ENCODE assay signal across 8 mouse cellular contexts in genomic region chr13:114388211-114388965, GRCm38 (mm10). TPM values are rescaled to one million over a fixed set of nuclear protein-coding genes. Genes with fewer than 3 reads are reported as not detected.
A peak's percentile ranks its signal among the peaks of the same experiment; 100 is the strongest.
DNase-seq lines count a peak whose midpoint lies in the region; ATAC-seq lines count a peak whose summit lies in the region.

Gene Ndufs4 (minus strand): TSS chr13:114388258.

- H3K36me3 ChIP-seq in embryonic facial prominence, embryonic 11.5 days (replicated peaks; ENCODE audit: control insufficient read depth, insufficient read depth, low read depth, low read length), result no peaks in the 10 kb centered on the region
- peaks cover 9% of the 10 kb centered on the region for H3K36me3 ChIP-seq in heart, embryonic 13.5 days

- no peaks in the 10 kb centered on the region for H3K4me1 ChIP-seq in embryonic facial prominence, embryonic 11.5 days (ENCODE audit: control insufficient read depth, insufficient read depth, low read length)
- peaks cover 14% of the 10 kb centered on the region for H3K4me1 ChIP-seq in heart, embryonic 13.5 days

- peak within 1 kb of the TSS; percentile 86 for H3K9ac ChIP-seq in embryonic facial prominence, embryonic 11.5 days (replicated peaks; ENCODE audit: low read length)
- H3K9ac ChIP-seq in heart, embryonic 13.5 days, result peak within 1 kb of the TSS; percentile 93

- H3K27ac ChIP-seq in embryonic facial prominence, embryonic 11.5 days (replicated peaks; ENCODE audit: low read depth, low read length), result peak within 1 kb of the TSS; percentile 65; the same call in 1 of the 2 replicates
- peak within 1 kb of the TSS; percentile 75 for H3K27ac ChIP-seq in heart, embryonic 13.5 days (replicated peaks)

- H3K27me3 ChIP-seq in embryonic facial prominence, embryonic 11.5 days (ENCODE audit: control insufficient read depth, insufficient read depth, low read length), result no peaks in the 10 kb centered on the region
- no peaks in the 10 kb centered on the region for H3K27me3 ChIP-seq in heart, embryonic 13.5 days (replicated peaks)

- intact Hi-C loops in left cerebral cortex, postnatal 10 days (cut with DNase I), result no loop called here

- peak within 1 kb of the TSS; percentile 83 for H3K4me3 ChIP-seq in embryonic facial prominence, embryonic 11.5 days (ENCODE audit: low read depth, low read length)
- peak within 1 kb of the TSS; percentile 92 for H3K4me3 ChIP-seq in heart, embryonic 13.5 days

- no peak for DNase-seq in adrenal gland, adult 18-20 months (ENCODE audit: low spot score in 2 of 2)
- no peak for DNase-seq in adrenal gland, adult (ENCODE audit: inconsistent age in 2 of 2, low spot score in 1 of 2)
- DNase-seq in 3134 (ENCODE audit: extremely low read depth, insufficient read length, low spot score), result peak; percentile 56
- peak; percentile 45 for DNase-seq in embryonic facial prominence, embryonic 11.5 days (ENCODE audit: low spot score)
- no peak for DNase-seq in left cerebral cortex, postnatal 10 days (ENCODE audit: extremely low spot score in 1 of 2, low spot score in 2 of 2)
- no peak for DNase-seq in ovary, postnatal 36 days (ENCODE audit: low spot score)

- ATAC-seq in embryonic facial prominence, embryonic 11.5 days (replicated peaks; ENCODE audit: insufficient number of reproducible peaks, low FRiP score, low TSS enrichment, low read depth), result 0 out of 2 replicates have a peak, but pooled peaks have one; percentile 4
- ATAC-seq in heart, embryonic 13.5 days (ENCODE audit: extremely low read depth, insufficient number of reproducible peaks, low FRiP score, low TSS enrichment), result no peak
- ATAC-seq in monocyte, adult 5-6 weeks (replicated peaks; ENCODE audit: insufficient number of reproducible peaks, low FRiP score, low TSS enrichment, poor library complexity, severe bottlenecking), result no peak

- no peaks in the 10 kb centered on the region for H3K9me3 ChIP-seq in embryonic facial prominence, embryonic 11.5 days (replicated peaks; ENCODE audit: control insufficient read depth, low read length)
- no peaks in the 10 kb centered on the region for H3K9me3 ChIP-seq in heart, embryonic 13.5 days

- peak within 1 kb of the TSS; percentile 49 for H3K4me2 ChIP-seq in embryonic facial prominence, embryonic 11.5 days (ENCODE audit: low read depth, low read length)
- peak within 1 kb of the TSS; percentile 90 for H3K4me2 ChIP-seq in heart, embryonic 13.5 days

- WGBS in embryonic facial prominence, embryonic 11.5 days, result 38% methylated on average over 13 of the region's 13 CpGs
- 38% methylated on average over 13 of the region's 13 CpGs for WGBS in heart, embryonic 13.5 days

RNA-seq across cellular contexts. Expression of gene Ndufs4, which starts in this region (rescaled TPM):
- 100 to 1,000 TPM; 196 to 302 TPM for total RNA-seq in adrenal gland, adult 18-20 months (2021)
- polyA plus RNA-seq in embryonic facial prominence, embryonic 11.5 days (2014; fragmentation: Nextera tagmentation; extraction: Ambion mirVana), result 329 and 330 TPM in 2 replicates
- polyA plus RNA-seq in heart, embryonic 13.5 days (2015; fragmentation: Nextera tagmentation; extraction: Ambion mirVana), result 388 and 419 TPM in 2 replicates
- total RNA-seq in left cerebral cortex, postnatal 10 days (2021), result 100 to 1,000 TPM; 191 to 195 TPM
- 131 to 195 TPM (median 148 TPM) in 3 replicates for total RNA-seq in monocyte, adult 5-6 weeks (2017)

Comparison
In these comparisons a context has a peak if more than half of its experiments do, and no peak if none do; other contexts are left out.
1. DNase-seq: peak in 3134 (single experiment) and embryonic facial prominence, embryonic 11.5 days (single experiment); none in adrenal gland, adult 18-20 months (0 of 2), adrenal gland, adult (0 of 2), left cerebral cortex, postnatal 10 days (0 of 2) and ovary, postnatal 36 days (single experiment).